Mouse (Mus musculus) bone marrow, adult 2 months (tissue): ENCODE results near the gene Mlh3. TPM values are rescaled to one million over a fixed set of nuclear protein-coding genes. Genes with fewer than 3 reads are reported as not detected.

Experiments
- H3K27ac ChIP-seq: fragments of 200-500 bp; 2 replicates; pipeline ENCODE4 v1.5.1; 2012; ENCODE audit warnings: low read depth, mild to moderate bottlenecking, control low read depth, inconsistent platforms, low read length; ENCODE audit not compliant: control insufficient read depth, poor library complexity, insufficient read depth
- H3K4me1 ChIP-seq: fragments of 200-500 bp; 2 replicates; pipeline ENCODE4 v1.6.1; 2011; ENCODE audit warnings: low read length; ENCODE audit not compliant: control insufficient read depth, insufficient read depth
- H3K4me3 ChIP-seq: fragments of 200-500 bp; replicated peaks from 2 replicates; pipeline ENCODE3; 2011; ENCODE audit warnings: mild to moderate bottlenecking, low read depth, low read length, control low read depth; ENCODE audit not compliant: control insufficient read depth
- CTCF ChIP-seq: fragments of 200-500 bp; IDR thresholded peaks from 2 replicates; pipeline ENCODE4 v1.5.1; 2011; ENCODE audit warnings: low read length, control low read depth; ENCODE audit not compliant: control insufficient read depth, insufficient read depth
- POLR2A ChIP-seq: fragments of 200-500 bp; IDR thresholded peaks from 2 replicates; pipeline ENCODE4 v1.6.1; 2011; ENCODE audit warnings: low read depth, mild to moderate bottlenecking, control low read depth, low read length, borderline replicate concordance; ENCODE audit not compliant: control insufficient read depth
- WGBS: fragments of 180-500 bp; shearing (Covaris S2); methylation state at CpG from one replicate; pipeline ENCODE4 v1.1.7; 2018; 5-methylcytosine and 5-hydroxymethylcytosine counted together
- polyA plus RNA-seq: library from polyadenylated mRNA; stranded (reverse); fragments of >200 nt; gene quantifications from 2 replicates; pipeline ENCODE4 v1.2.4, GENCODE M21; 2011; ENCODE audit warnings: low replicate concordance; ENCODE audit not compliant: missing spikeins, insufficient read depth, insufficient read length

The Mlh3 gene
- polyA plus RNA-seq, 1 experiment: 6.2 TPM

GRCm38 (mm10) chr12:85296915-85297314 lies 26.5 kb upstream of the Mlh3 start:
- WGBS: 76% methylated on average over 5 of the region's 5 CpGs
- no peak overlapping the region for H3K4me3 ChIP-seq
- H3K27ac ChIP-seq: no peak overlapping the region
- H3K4me1 ChIP-seq: no peaks in the 10 kb centered on the region
- TF ChIP-seq CTCF: no peak
- no peak for TF ChIP-seq POLR2A

- TF ChIP-seq CTCF: no peak
- H3K27ac ChIP-seq: no peak overlapping the region
- no peak overlapping the region for H3K4me3 ChIP-seq
- no peaks in the 10 kb centered on the region for H3K4me1 ChIP-seq
- 83% methylated on average over 2 of the region's 2 CpGs for WGBS
Observed at GRCm38 (mm10) chr12:85295506-85295905, 25.1 kb upstream of the Mlh3 start.

- TF ChIP-seq CTCF (no peak), POLR2A (no peak)
- H3K4me1 ChIP-seq: no peaks in the 10 kb centered on the region
- no peak overlapping the region for H3K4me3 ChIP-seq
- no peak overlapping the region for H3K27ac ChIP-seq
Observed at GRCm38 (mm10) chr12:85292906-85293305, 22.5 kb upstream of the Mlh3 start.

GRCm38 (mm10) chr12:85292288-85292687 lies 21.9 kb upstream of the Mlh3 start:
- Histone ChIP-seq H3K4me1 (no peaks in the 10 kb centered on the region), H3K4me3 (no peak overlapping the region), H3K27ac (no peak overlapping the region)
- WGBS: 74% methylated on average over 6 of the region's 6 CpGs
- TF ChIP-seq POLR2A (no peak), CTCF (no peak)

DNA sequence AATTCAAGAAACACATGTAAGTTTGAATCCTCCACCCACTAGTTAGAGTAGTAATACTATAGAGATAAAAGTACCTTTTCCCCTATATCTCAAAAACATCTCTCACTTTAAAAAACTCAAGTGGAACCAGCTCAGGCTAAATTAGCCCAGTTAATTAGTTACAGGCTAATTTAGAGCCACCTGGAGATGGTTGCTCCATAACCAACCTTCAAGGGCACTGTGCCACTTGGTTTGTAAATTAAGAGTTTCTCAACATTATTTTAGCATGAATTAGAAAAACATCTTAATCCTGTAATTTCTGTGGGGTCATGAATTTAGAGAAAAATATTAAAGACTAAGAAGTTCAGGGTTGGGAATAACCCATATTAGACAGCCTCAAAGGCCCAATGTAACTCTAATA lies 21.1 kb upstream of the Mlh3 start:
- no peak overlapping the region for H3K4me3 ChIP-seq
- H3K4me1 ChIP-seq: no peaks in the 10 kb centered on the region
- TF ChIP-seq POLR2A: no peak
- TF ChIP-seq CTCF: no peak
- no peak overlapping the region for H3K27ac ChIP-seq

DNA sequence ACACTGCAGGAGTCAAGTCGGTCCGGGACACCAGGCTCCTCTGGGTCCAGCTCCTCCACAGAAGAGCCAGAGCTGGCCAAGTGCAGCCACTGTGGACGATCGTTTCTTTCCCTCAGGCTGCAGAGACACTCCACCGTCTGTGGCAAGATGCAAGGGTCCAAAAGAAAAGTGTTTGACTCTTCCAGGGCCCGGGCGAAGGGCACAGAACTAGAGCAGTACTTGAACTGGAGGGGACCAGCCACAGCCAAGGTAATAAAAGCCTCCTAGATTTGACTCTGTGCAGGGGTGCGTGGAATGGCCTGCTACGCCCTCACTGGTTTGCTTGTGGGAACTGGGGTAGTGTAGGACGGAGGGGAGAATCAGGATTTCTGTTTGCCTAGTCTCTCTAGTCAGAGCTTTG lies 20.2 kb upstream of the Mlh3 start:
- Histone ChIP-seq H3K4me1 (no peaks in the 10 kb centered on the region), H3K4me3 (no peak overlapping the region), H3K27ac (no peak overlapping the region)
- TF ChIP-seq POLR2A (no peak), CTCF (no peak)
- WGBS: 88% methylated on average over 10 of the region's 10 CpGs

DNA sequence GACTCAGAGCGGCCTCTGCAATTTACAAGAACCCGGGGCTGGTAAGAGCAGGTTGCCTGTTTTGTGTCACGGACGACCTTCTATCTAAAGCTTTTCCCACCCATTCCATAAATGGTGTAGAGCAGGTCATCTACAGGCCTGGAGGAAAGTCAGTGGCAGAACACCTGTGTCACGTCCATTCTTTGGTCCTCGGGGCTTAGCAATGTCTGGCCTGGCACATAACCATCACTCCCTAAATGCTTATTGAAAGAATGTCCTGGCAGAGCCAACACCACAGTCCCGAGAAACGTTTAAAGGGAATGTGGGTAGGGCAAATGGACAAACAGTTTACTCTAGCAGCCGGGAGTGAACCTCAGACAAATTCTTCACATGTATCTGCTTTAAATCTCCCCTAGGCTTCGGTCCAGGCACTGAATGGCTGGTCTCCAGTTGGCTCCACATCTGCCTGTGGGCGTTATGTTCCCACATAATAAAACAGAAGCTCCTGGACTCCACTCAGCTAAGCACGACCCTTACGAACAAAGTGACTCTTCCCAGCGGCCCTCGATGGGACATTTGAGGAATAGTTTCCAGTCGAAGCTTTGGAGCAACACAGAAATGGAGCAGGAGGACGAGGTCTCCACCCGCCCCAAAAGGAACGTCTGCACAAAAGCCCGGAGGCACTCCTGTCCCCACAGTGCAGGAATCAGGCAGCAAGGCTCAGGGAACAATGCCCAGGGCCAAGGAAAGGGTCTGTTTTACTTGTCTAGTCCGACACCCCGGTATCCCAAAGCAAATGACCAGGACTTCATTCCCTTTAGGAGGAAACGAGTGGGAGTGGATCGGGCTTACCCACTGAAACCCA lies 19.0 kb upstream of the Mlh3 start:
- Histone ChIP-seq H3K4me1 (no peaks in the 10 kb centered on the region), H3K27ac (no peak overlapping the region), H3K4me3 (no peak overlapping the region)
- 76% methylated on average over 24 of the region's 24 CpGs for WGBS
- TF ChIP-seq CTCF (no peak), POLR2A (no peak)

DNA sequence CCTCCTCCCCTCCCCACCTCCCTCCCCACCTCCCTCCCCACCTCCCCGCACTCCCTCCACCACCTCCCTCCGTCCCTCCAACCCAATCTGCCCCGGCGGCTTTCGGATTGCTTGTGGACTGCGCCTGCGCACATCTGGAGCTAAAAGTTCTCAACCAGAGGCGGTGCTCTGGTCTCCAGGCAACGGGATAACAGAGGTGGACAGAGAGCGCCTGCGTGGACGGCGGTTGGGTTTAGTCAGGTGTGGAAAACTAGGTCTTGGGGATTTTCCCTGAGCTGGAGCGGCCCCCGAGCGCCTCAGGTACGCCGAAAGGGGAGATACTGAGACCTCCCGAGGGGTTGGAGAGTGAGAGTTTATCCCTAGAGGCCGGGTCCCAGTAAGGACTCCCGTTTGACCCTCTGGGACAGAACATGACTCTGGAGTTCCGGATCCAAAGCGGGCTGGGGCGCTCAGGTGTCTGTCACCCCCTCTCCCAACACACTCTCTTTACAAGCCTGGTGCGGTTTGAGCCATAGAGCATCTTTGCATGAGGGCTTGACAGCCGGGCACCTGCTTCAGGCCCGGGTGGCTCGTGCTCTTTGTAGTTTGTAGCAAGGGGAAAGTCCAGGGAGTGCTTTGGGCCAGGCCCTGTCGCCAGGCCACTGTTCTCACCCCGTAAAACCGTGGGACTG lies 18.2 kb upstream of the Mlh3 start, which contains the start of gene Zc2hc1c:
Zc2hc1c (plus strand) TSS at position 106 of the 671 bp plus-strand sequence.
- no peak for TF ChIP-seq CTCF
- TF ChIP-seq POLR2A: no peak
- Histone ChIP-seq H3K4me1 (no peaks in the 10 kb centered on the region), H3K27ac (no peak within 1 kb of the TSS), H3K4me3 (peak within 1 kb of the TSS; percentile 55)
- WGBS: 11% methylated on average over 31 of the region's 31 CpGs
